Mouse (Mus musculus) heart, adult 2 months (tissue): ENCODE measurements around the gene Pak4. TPM values are rescaled to one million over a fixed set of nuclear protein-coding genes. Genes with fewer than 3 reads are reported as not detected.

Experiments
- DNase-seq, 2 experiments: peaks; one replicate each; pipeline ENCODE4 v3.0.0; 2021
- H3K27ac ChIP-seq: fragments of 200-600 bp; 2 replicates; pipeline ENCODE4 v1.8.1; 2022
- H3K27me3 ChIP-seq: fragments of 200-500 bp; 2 replicates; pipeline ENCODE4 v1.6.1; 2012; ENCODE audit warnings: mild to moderate bottlenecking, low read length, inconsistent platforms, mixed read lengths; ENCODE audit not compliant: control insufficient read depth, insufficient read depth
- H3K36me3 ChIP-seq: fragments of 200-500 bp; 2 replicates; pipeline ENCODE4 v1.6.1; 2012; ENCODE audit warnings: low read length, inconsistent platforms; ENCODE audit not compliant: control insufficient read depth, insufficient read depth
- H3K4me1 ChIP-seq: fragments of 200-500 bp; 2 replicates; pipeline ENCODE4 v1.6.1; 2011; ENCODE audit warnings: low read length; ENCODE audit not compliant: control insufficient read depth, insufficient read depth
- H3K4me3 ChIP-seq: fragments of 200-600 bp; 2 replicates; pipeline ENCODE4 v1.8.1; 2022
- H3K79me2 ChIP-seq: fragments of 200-500 bp; replicated peaks from 2 replicates; pipeline ENCODE4 v1.6.1; 2012; ENCODE audit warnings: mild to moderate bottlenecking, inconsistent platforms, low read length, moderate library complexity, mixed read lengths; ENCODE audit not compliant: control insufficient read depth, insufficient read depth
- H3K9ac ChIP-seq: fragments of 200-500 bp; 2 replicates; pipeline ENCODE4 v1.6.1; 2012; ENCODE audit warnings: low read depth, mild to moderate bottlenecking, control low read depth, inconsistent platforms, low read length, mixed read lengths
- CTCF ChIP-seq: fragments of 200-600 bp; IDR thresholded peaks from 2 replicates; pipeline ENCODE4 v1.8.1; 2022; ENCODE audit warnings: antibody characterized with exemption, mild to moderate bottlenecking, moderate library complexity
- EP300 ChIP-seq: fragments of 200-500 bp; IDR thresholded peaks from 2 replicates; pipeline ENCODE4 v1.6.1; 2011; ENCODE audit warnings: low read depth, low read length, control low read depth; ENCODE audit not compliant: insufficient read depth
- POLR2A ChIP-seq: fragments of 200-500 bp; IDR thresholded peaks from 2 replicates; pipeline ENCODE4 v1.6.1; 2011; ENCODE audit warnings: mild to moderate bottlenecking, low read depth, low read length, control low read depth; ENCODE audit not compliant: insufficient read depth
- WGBS: fragments of 180-500 bp; shearing (Covaris S2); methylation state at CpG from one replicate; pipeline ENCODE4 v1.1.7; 2018; 5-methylcytosine and 5-hydroxymethylcytosine counted together
- intact Hi-C: fragments of 180-260 bp; cut with DNase I; formaldehyde crosslinking; loops from one replicate; pipeline ENCODE4 v1.15.1; 2025
- polyA plus RNA-seq: library from polyadenylated mRNA; depleted of rRNA; stranded (reverse); fragments of >200 nt; gene quantifications from 2 replicates; pipeline ENCODE4 v1.2.3, GENCODE M21; 2012
- total RNA-seq, 2 experiments: library from RNA; stranded (reverse); gene quantifications; 2 replicates each; pipeline ENCODE4 v1.2.3; 2021

The Pak4 gene
- total and polyA plus RNA-seq, 3 experiments: 7.6 to 9.4 (median 8.8) TPM

- H3K9ac ChIP-seq: no peak overlapping the region
- H3K4me1 ChIP-seq: no peaks in the 10 kb centered on the region
- no peak for DNase-seq
- no peak for TF ChIP-seq CTCF
- TF ChIP-seq EP300: no peak
- H3K36me3 ChIP-seq: no peaks in the 10 kb centered on the region
- H3K27ac ChIP-seq: no peak overlapping the region
- 73% methylated on average over 5 of the region's 5 CpGs for WGBS
- no peaks in the 10 kb centered on the region for H3K27me3 ChIP-seq
- intact Hi-C loops: loop anchor here (5.0 to 10.0 kb wide), 2 partner anchors 76 to 122 kb away; no protein-coding TSS in a partner anchor
- no peaks in the 10 kb centered on the region for H3K79me2 ChIP-seq
- no peak overlapping the region for H3K4me3 ChIP-seq
These were observed 5.2 kb upstream of the Pak4 start for GRCm38 (mm10) chr7:28603136-28603535.

- TF ChIP-seq EP300 (no peak), CTCF (peak; percentile 74)
- Histone ChIP-seq H3K9ac (no peak overlapping the region), H3K79me2 (no peaks in the 10 kb centered on the region), H3K4me3 (no peak overlapping the region), H3K36me3 (no peaks in the 10 kb centered on the region), H3K27me3 (no peaks in the 10 kb centered on the region), H3K4me1 (peaks cover 2% of the 10 kb centered on the region), H3K27ac (no peak overlapping the region)
- no peak for DNase-seq
- 25% methylated on average over 7 of the region's 7 CpGs for WGBS
- intact Hi-C loops: loop anchor here (1.0 to 10.0 kb wide), 5 partner anchors 33 to 155 kb away; no protein-coding TSS in a partner anchor
These were observed 3.7 kb upstream of the Pak4 start for GRCm38 (mm10) chr7:28601668-28602067.

GRCm38 (mm10) chr7:28601029-28601428, 3.0 kb upstream of the Pak4 start:
- peak; percentile 77; the same call in 1 of the 2 replicates for TF ChIP-seq EP300
- TF ChIP-seq CTCF: peak; percentile 89
- no peak for TF ChIP-seq POLR2A
- H3K9ac ChIP-seq: no peak overlapping the region
- H3K36me3 ChIP-seq: no peaks in the 10 kb centered on the region
- peaks cover 4% of the 10 kb centered on the region for H3K4me1 ChIP-seq
- 7% methylated on average over 11 of the region's 11 CpGs for WGBS
- intact Hi-C loops: loop anchor here (1.0 to 10.0 kb wide), 5 partner anchors 33 to 155 kb away; no protein-coding TSS in a partner anchor
- no peak overlapping the region for H3K4me3 ChIP-seq
- DNase-seq: peak; percentile 58 to 75
- no peaks in the 10 kb centered on the region for H3K27me3 ChIP-seq
- no peaks in the 10 kb centered on the region for H3K79me2 ChIP-seq
- no peak overlapping the region for H3K27ac ChIP-seq

- Histone ChIP-seq H3K27ac (no peak overlapping the region), H3K4me3 (no peak overlapping the region), H3K4me1 (peaks cover 8% of the 10 kb centered on the region), H3K36me3 (no peaks in the 10 kb centered on the region), H3K9ac (no peak overlapping the region), H3K79me2 (no peaks in the 10 kb centered on the region), H3K27me3 (no peaks in the 10 kb centered on the region)
- intact Hi-C loops: loop anchor here (5.0 kb wide), 1 partner anchor 227 kb away; the partner anchor contains the start of gene Plekhg2
- no peak for DNase-seq
- WGBS: 56% methylated on average over 2 of the region's 2 CpGs
- TF ChIP-seq CTCF (no peak), EP300 (no peak), POLR2A (no peak)
These were observed 966 bp upstream of the Pak4 start for GRCm38 (mm10) chr7:28598951-28599350.

- DNase-seq: no peak
- intact Hi-C loops: loop anchor here (5.0 kb wide), 1 partner anchor 225 kb away; the partner anchor contains the start of gene Plekhg2
- peaks cover 15% of the 10 kb centered on the region for H3K4me1 ChIP-seq
- no peaks in the 10 kb centered on the region for H3K27me3 ChIP-seq
- H3K36me3 ChIP-seq: no peaks in the 10 kb centered on the region
- no peaks in the 10 kb centered on the region for H3K79me2 ChIP-seq
- WGBS: 17% methylated on average over 9 of the region's 9 CpGs
- H3K27ac ChIP-seq: no peak overlapping the region
- H3K9ac ChIP-seq: no peak overlapping the region
- TF ChIP-seq CTCF (no peak), POLR2A (no peak), EP300 (no peak)
- peak overlapping the region; percentile 67 for H3K4me3 ChIP-seq
These were observed 761 bp downstream of the Pak4 start for GRCm38 (mm10) chr7:28597277-28597570.

- TF ChIP-seq POLR2A (no peak), CTCF (no peak), EP300 (no peak)
- H3K4me1 ChIP-seq: peaks cover 15% of the 10 kb centered on the region
- DNase-seq: no peak
- intact Hi-C loops: loop anchor here (5.0 kb wide), 1 partner anchor 224 kb away; the partner anchor contains the start of gene Plekhg2
- H3K79me2 ChIP-seq: no peaks in the 10 kb centered on the region
- no peak overlapping the region for H3K27ac ChIP-seq
- no peaks in the 10 kb centered on the region for H3K27me3 ChIP-seq
- H3K4me3 ChIP-seq: no peak overlapping the region
- WGBS: 73% methylated on average over 20 of the region's 20 CpGs
- H3K36me3 ChIP-seq: no peaks in the 10 kb centered on the region
- no peak overlapping the region for H3K9ac ChIP-seq
These were observed 1.3 kb downstream of the Pak4 start for GRCm38 (mm10) chr7:28596436-28597276.
